Mouse (Mus musculus) small intestine, adult 2 months (tissue): Measurements from ENCODE around the gene Tnfrsf17. TPM values are rescaled to one million over a fixed set of nuclear protein-coding genes. Genes with fewer than 3 reads are reported as not detected.

ENCODE experiments used
- H3K27ac ChIP-seq: fragments of 200-500 bp; 2 replicates; pipeline ENCODE4 v1.5.1; 2012; ENCODE audit warnings: low read depth, low read length, control low read depth, inconsistent platforms; ENCODE audit not compliant: insufficient read depth
- H3K27me3 ChIP-seq: fragments of 200-500 bp; 2 replicates; pipeline ENCODE4 v1.6.1; 2012; ENCODE audit warnings: mild to moderate bottlenecking, moderate library complexity, low read length, inconsistent platforms; ENCODE audit not compliant: control insufficient read depth, insufficient read depth
- H3K36me3 ChIP-seq: fragments of 200-500 bp; 2 replicates; pipeline ENCODE4 v1.6.1; 2012; ENCODE audit warnings: mild to moderate bottlenecking, low read length, control low read depth, inconsistent platforms; ENCODE audit not compliant: control insufficient read depth, insufficient read depth
- H3K4me1 ChIP-seq: fragments of 200-500 bp; 2 replicates; pipeline ENCODE4 v1.6.1; 2012; ENCODE audit warnings: low read length, inconsistent platforms, mixed read lengths; ENCODE audit not compliant: control insufficient read depth, insufficient read depth, insufficient read length
- H3K4me3 ChIP-seq: fragments of 200-500 bp; 2 replicates; pipeline ENCODE4 v1.5.1; 2012; ENCODE audit warnings: low read depth, mild to moderate bottlenecking, control low read depth, inconsistent platforms, low read length, moderate library complexity
- CTCF ChIP-seq: fragments of 200-500 bp; IDR thresholded peaks from 2 replicates; pipeline ENCODE4 v1.5.1; 2012; ENCODE audit warnings: low read depth, mild to moderate bottlenecking, control low read depth, inconsistent platforms, low read length, moderate library complexity, mixed read lengths; ENCODE audit not compliant: insufficient replicate concordance, insufficient read length; ENCODE audit errors: extremely low read depth
- POLR2A ChIP-seq: fragments of 200-500 bp; IDR thresholded peaks from 2 replicates; pipeline ENCODE4 v1.6.1; 2012; ENCODE audit warnings: low read depth, mild to moderate bottlenecking, control low read depth, inconsistent platforms, low read length, moderate library complexity
- WGBS: fragments of 180-500 bp; shearing (Covaris S2); methylation state at CpG from one replicate; pipeline ENCODE4 v1.1.7; 2018; 5-methylcytosine and 5-hydroxymethylcytosine counted together
- polyA plus RNA-seq: library from polyadenylated mRNA; depleted of rRNA; stranded (reverse); fragments of >200 nt; gene quantifications from 2 replicates; pipeline ENCODE4 v1.2.3, GENCODE M21; 2012; rRNA removed

Tnfrsf17 gene
- polyA plus RNA-seq, 1 experiment: 12.2 TPM

DNA sequence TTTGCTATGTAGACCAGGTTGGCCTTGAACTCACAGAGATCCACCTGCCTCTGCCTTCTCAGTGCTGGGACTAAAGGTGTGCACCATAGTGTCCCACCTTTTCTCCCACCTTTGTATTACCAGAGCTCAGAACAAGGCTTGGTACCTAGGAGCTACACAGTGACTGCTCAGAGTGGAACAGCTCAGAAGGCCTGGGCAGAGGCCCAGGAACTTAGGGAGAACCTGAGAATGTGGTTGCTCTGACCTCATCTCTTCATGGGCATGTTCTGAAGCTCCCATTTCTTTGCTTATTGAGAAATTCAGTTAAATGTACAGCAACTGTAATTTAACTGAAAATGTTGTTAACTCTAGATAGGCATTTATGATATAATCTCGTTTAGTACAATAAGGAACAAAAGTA is 53.2 kb downstream of the Tnfrsf17 start:
- H3K27ac ChIP-seq: no peak overlapping the region
- no peak overlapping the region for H3K4me3 ChIP-seq
- no peak for TF ChIP-seq CTCF
- TF ChIP-seq POLR2A: no peak
- no peaks in the 10 kb centered on the region for H3K27me3 ChIP-seq
- peaks cover 20% of the 10 kb centered on the region for H3K4me1 ChIP-seq
- no peaks in the 10 kb centered on the region; the same call in 1 of the 2 replicates for H3K36me3 ChIP-seq
- 34% methylated on average over 1 of the region's 1 CpGs for WGBS

DNA sequence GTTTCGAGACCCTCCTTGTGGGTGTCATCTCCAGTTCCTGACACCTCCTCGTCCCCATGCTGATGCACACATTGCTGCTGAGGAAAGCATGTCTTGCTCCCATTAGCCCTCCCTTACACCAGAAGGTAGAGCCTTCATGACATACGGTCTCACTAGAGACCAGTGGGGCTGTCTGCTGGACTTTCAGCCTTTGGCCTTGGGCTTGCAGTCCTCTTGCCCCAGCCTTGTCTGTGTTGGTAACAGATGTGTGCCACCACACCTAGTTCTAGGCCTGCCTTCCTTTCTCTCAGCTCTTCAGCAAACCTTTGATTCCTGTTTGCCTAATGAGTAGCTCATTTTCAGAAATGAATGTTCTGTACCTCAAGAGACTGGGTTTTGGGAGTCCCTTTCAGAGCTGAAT is 54.8 kb downstream of the Tnfrsf17 start:
- Histone ChIP-seq H3K27me3 (no peaks in the 10 kb centered on the region), H3K4me3 (no peak overlapping the region), H3K36me3 (peaks cover 3% of the 10 kb centered on the region; the same call in 1 of the 2 replicates), H3K27ac (peak overlapping the region; percentile 29), H3K4me1 (peaks cover 20% of the 10 kb centered on the region)
- TF ChIP-seq CTCF: no peak
- 89% methylated on average over 3 of the region's 3 CpGs for WGBS

GRCm38 (mm10) chr16:11369162-11369561 is 55.5 kb downstream of the Tnfrsf17 start:
- WGBS: 69% methylated on average over 4 of the region's 4 CpGs
- no peaks in the 10 kb centered on the region for H3K27me3 ChIP-seq
- H3K27ac ChIP-seq: peak overlapping the region; percentile 11
- TF ChIP-seq CTCF (no peak), POLR2A (no peak)
- H3K36me3 ChIP-seq: peaks cover 3% of the 10 kb centered on the region; the same call in 1 of the 2 replicates
- H3K4me1 ChIP-seq: peaks cover 20% of the 10 kb centered on the region
- H3K4me3 ChIP-seq: no peak overlapping the region

DNA sequence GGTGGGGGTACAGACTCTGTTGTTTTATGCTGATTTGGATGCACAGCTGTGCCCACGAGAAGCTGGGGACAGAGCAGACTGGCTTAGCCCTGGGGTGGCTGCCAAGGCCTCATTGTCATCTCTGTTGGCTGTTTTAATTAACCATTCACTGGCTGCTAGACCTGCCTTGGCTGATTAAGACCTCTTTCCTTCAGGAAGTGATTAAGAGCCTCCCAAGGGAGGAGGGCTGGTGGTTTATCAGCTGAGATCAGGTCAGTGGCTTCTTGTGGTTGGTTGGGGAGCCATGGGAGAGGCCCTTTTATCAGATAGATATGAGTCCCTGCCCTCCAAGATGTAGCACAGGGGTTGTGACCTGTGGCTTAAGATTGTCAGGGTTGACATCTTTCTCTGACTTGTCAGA is 56.0 kb downstream of the Tnfrsf17 start:
- TF ChIP-seq CTCF: no peak
- TF ChIP-seq POLR2A: no peak
- WGBS: 21% methylated on average over 1 of the region's 1 CpGs
- peaks cover 20% of the 10 kb centered on the region for H3K4me1 ChIP-seq
- H3K36me3 ChIP-seq: peaks cover 3% of the 10 kb centered on the region; the same call in 1 of the 2 replicates
- H3K4me3 ChIP-seq: no peak overlapping the region
- H3K27ac ChIP-seq: peak overlapping the region; percentile 67
- H3K27me3 ChIP-seq: no peaks in the 10 kb centered on the region

Other genes starting within 250 kb of the Tnfrsf17 start
- 245 and 497 TPM in 2 replicates for gene Litaf, start 247.7 kb upstream of the Tnfrsf17 start, polyA plus RNA-seq
- gene Txndc11, start 179.2 kb upstream of the Tnfrsf17 start, polyA plus RNA-seq: 29.7 and 39.1 TPM in 2 replicates
- 13.1 and 23.2 TPM in 2 replicates for gene Zc3h7a, start 137.4 kb upstream of the Tnfrsf17 start, polyA plus RNA-seq
- 0.39 and 0.98 TPM in 2 replicates for gene Rsl1d1, start 110.5 kb upstream of the Tnfrsf17 start, polyA plus RNA-seq
- gene Gspt1, start 59.5 kb upstream of the Tnfrsf17 start, polyA plus RNA-seq: 25.4 and 36.0 TPM in 2 replicates
- 1.8 and 6.0 TPM in 2 replicates for gene Snx29, start 9.1 kb downstream of the Tnfrsf17 start, polyA plus RNA-seq